Mouse (Mus musculus) megakaryocyte progenitor cell, adult 5-6 weeks (primary cell): ENCODE data around the gene Tfr2. TPM values are rescaled to one million over a fixed set of nuclear protein-coding genes. Genes with fewer than 3 reads are reported as not detected.

ENCODE experiments used
- ATAC-seq: replicated peaks from 2 replicates; pipeline ENCODE4 v1.8.0; 2016; ENCODE audit warnings: mild to moderate bottlenecking, moderate TSS enrichment, inconsistent platforms; ENCODE audit not compliant: poor library complexity
- total RNA-seq, 2 experiments: library from RNA; stranded (forward) in 1 of 2; stranded (reverse) in 1 of 2; fragments of 157-497, 149-512 nt in 1 of 2; fragments of 200-1000 nt in 1 of 2; gene quantifications; 2 replicates each; pipeline versions ENCODE4 v1.2.3 to v1.2.4; 2015 to 2017

The Tfr2 gene
- total RNA-seq, 2 experiments from 2014 or later = 13.2 to 20.7 TPM

- ATAC-seq = no peak
Measured at GRCm38 (mm10) chr5:137535318-137535717, 34.3 kb upstream of the Tfr2 start.

- ATAC-seq = no peak
Measured at GRCm38 (mm10) chr5:137537461-137537860, 32.2 kb upstream of the Tfr2 start.

- ATAC-seq = no peak
Measured at GRCm38 (mm10) chr5:137539291-137539801, 30.3 kb upstream of the Tfr2 start.

GRCm38 (mm10) chr5:137540991-137541390 lies 28.6 kb upstream of the Tfr2 start:
- ATAC-seq = no peak

GRCm38 (mm10) chr5:137541768-137542540 lies 27.7 kb upstream of the Tfr2 start:
- ATAC-seq = 0 out of 2 replicates have a peak, but pooled peaks have one; percentile 26

- ATAC-seq = no peak
Measured at GRCm38 (mm10) chr5:137544926-137545325, 24.7 kb upstream of the Tfr2 start.

GRCm38 (mm10) chr5:137545596-137545995 lies 24.0 kb upstream of the Tfr2 start:
- ATAC-seq = no peak

GRCm38 (mm10) chr5:137549840-137550239 lies 19.8 kb upstream of the Tfr2 start:
- no peak for ATAC-seq

GRCm38 (mm10) chr5:137551119-137551518 lies 18.5 kb upstream of the Tfr2 start:
- ATAC-seq = peak; percentile 73

- no peak for ATAC-seq
Measured at GRCm38 (mm10) chr5:137553000-137553399, 16.6 kb upstream of the Tfr2 start.

GRCm38 (mm10) chr5:137553411-137553837 lies 16.2 kb upstream of the Tfr2 start, which contains the start of gene Actl6b:
Actl6b (plus strand) TSS chr5:137553517.
- peak; percentile 95 for ATAC-seq

GRCm38 (mm10) chr5:137553898-137554297 lies 15.7 kb upstream of the Tfr2 start:
- ATAC-seq = no peak

- no peak for ATAC-seq
Measured at GRCm38 (mm10) chr5:137561556-137561955, 8.1 kb upstream of the Tfr2 start.

- ATAC-seq = no peak
Measured at GRCm38 (mm10) chr5:137562965-137563364, 6.7 kb upstream of the Tfr2 start.

- ATAC-seq = no peak
Measured at GRCm38 (mm10) chr5:137565744-137566143, 3.9 kb upstream of the Tfr2 start.

- ATAC-seq = no peak
Measured at GRCm38 (mm10) chr5:137566416-137566815, 3.2 kb upstream of the Tfr2 start.

- ATAC-seq = no peak
Measured at GRCm38 (mm10) chr5:137568223-137568798, 1.3 kb upstream of the Tfr2 start.

GRCm38 (mm10) chr5:137569031-137569430 lies 609 bp upstream of the Tfr2 start:
- no peak for ATAC-seq

GRCm38 (mm10) chr5:137570181-137570580 lies 541 bp downstream of the Tfr2 start:
- ATAC-seq = peak; percentile 10

- peak; percentile 76 for ATAC-seq
Measured at GRCm38 (mm10) chr5:137570691-137571586, 1.3 kb downstream of the Tfr2 start.

GRCm38 (mm10) chr5:137574470-137574901 lies 4.8 kb downstream of the Tfr2 start:
- no peak for ATAC-seq
